Mouse (Mus musculus) heart, embryonic 14.5 days (tissue): ENCODE results near the gene Bik. TPM values are rescaled to one million over a fixed set of nuclear protein-coding genes. Genes with fewer than 3 reads are reported as not detected.

Experiments
- ATAC-seq: fragments of 200-750 bp; cut with Nextera tagmentation; 2 replicates; pipeline ENCODE4 v1.8.0; 2017; ENCODE audit warnings: low read depth, moderate TSS enrichment; ENCODE audit not compliant: insufficient number of reproducible peaks, insufficient read depth, low FRiP score
- H3K27ac ChIP-seq, 2 experiments: fragments of 200-500 bp in 1 of 2; fragments of 300-500 bp in 1 of 2; sonication (generic) in 1 of 2; replicated peaks in 1 of 2; 2 replicates each; pipeline ENCODE4 v1.5.1; 2012 to 2014; ENCODE audit warnings: low read depth in 2 of 2, low read length in 2 of 2, control low read depth in 1 of 2, mild to moderate bottlenecking in 1 of 2, mixed read lengths in 1 of 2; ENCODE audit not compliant: control insufficient read depth in 1 of 2, insufficient read depth in 1 of 2
- H3K27me3 ChIP-seq: fragments of 300-500 bp; sonication (generic); 2 replicates; pipeline ENCODE4 v1.6.1; 2014; ENCODE audit warnings: mild to moderate bottlenecking, low read length, control low read depth; ENCODE audit not compliant: control insufficient read depth, insufficient read depth
- H3K36me3 ChIP-seq: fragments of 300-500 bp; sonication (generic); 2 replicates; pipeline ENCODE4 v1.6.1; 2014; ENCODE audit warnings: mild to moderate bottlenecking, control low read depth, low read length, mixed read lengths; ENCODE audit not compliant: control insufficient read depth, insufficient read depth
- H3K4me1 ChIP-seq, 2 experiments: fragments of 200-500 bp in 1 of 2; fragments of 300-500 bp in 1 of 2; sonication (generic) in 1 of 2; 2 replicates each; pipeline ENCODE4 v1.6.1; 2012 to 2014; ENCODE audit warnings: low read length in 2 of 2, control low read depth in 1 of 2, mixed read lengths in 1 of 2; ENCODE audit not compliant: control insufficient read depth in 2 of 2, insufficient read depth in 2 of 2
- H3K4me2 ChIP-seq: fragments of 300-500 bp; sonication (generic); 2 replicates; pipeline ENCODE4 v1.6.1; 2014; ENCODE audit warnings: mild to moderate bottlenecking, low read length
- H3K4me3 ChIP-seq, 2 experiments: fragments of 200-500 bp in 1 of 2; fragments of 300-500 bp in 1 of 2; sonication (generic) in 1 of 2; 2 replicates each; pipeline ENCODE4 v1.5.1; 2012 to 2014; ENCODE audit warnings: low read length in 2 of 2, mild to moderate bottlenecking in 2 of 2, control low read depth in 1 of 2, low read depth in 1 of 2, moderate library complexity in 1 of 2; ENCODE audit not compliant: control insufficient read depth in 1 of 2, insufficient read depth in 1 of 2
- H3K9ac ChIP-seq: fragments of 300-500 bp; sonication (generic); 2 replicates; pipeline ENCODE4 v1.6.1; 2014; ENCODE audit warnings: mild to moderate bottlenecking, low read length
- H3K9me3 ChIP-seq: fragments of 300-500 bp; sonication (generic); 2 replicates; pipeline ENCODE4 v1.6.1; 2016; ENCODE audit warnings: low read length, control low read depth; ENCODE audit not compliant: control insufficient read depth
- WGBS: fragments of 180-500 bp; shearing (Covaris S2); extraction: QIAGEN DNeasy Blood & Tissue Kit; methylation state at CpG from one replicate; pipeline ENCODE4 v1.1.7; 2014; 5-methylcytosine and 5-hydroxymethylcytosine counted together
- polyA plus RNA-seq: library from polyadenylated mRNA; unstranded; fragments of >200 nt; fragmentation: Nextera tagmentation; extraction: Ambion mirVana; gene quantifications from 2 replicates; pipeline ENCODE4 v1.2.1, GENCODE M21; 2014

Gene Bik
- polyA plus RNA-seq, 1 experiment from 2014 or later, result 37.2 TPM

- Histone ChIP-seq H3K27ac (no peak overlapping the region), H3K4me1 (no peaks in the 10 kb centered on the region), H3K4me2 (no peak overlapping the region), H3K9ac (no peak overlapping the region), H3K4me3 (no peak overlapping the region), H3K36me3 (peaks cover 43% of the 10 kb centered on the region), H3K9me3 (no peaks in the 10 kb centered on the region), H3K27me3 (no peaks in the 10 kb centered on the region)
- no peak for ATAC-seq
- 80% methylated on average over 5 of the region's 5 CpGs for WGBS
These were observed 45.0 kb downstream of the Bik start for GRCm38 (mm10) chr15:83571636-83572035.

GRCm38 (mm10) chr15:83572132-83572531 lies 45.5 kb downstream of the Bik start:
- Histone ChIP-seq H3K27ac (no peak overlapping the region), H3K4me2 (no peak overlapping the region), H3K36me3 (peaks cover 48% of the 10 kb centered on the region), H3K27me3 (no peaks in the 10 kb centered on the region), H3K4me1 (no peaks in the 10 kb centered on the region), H3K4me3 (no peak overlapping the region), H3K9me3 (no peaks in the 10 kb centered on the region), H3K9ac (no peak overlapping the region)
- no peak for ATAC-seq
- 79% methylated on average over 4 of the region's 4 CpGs for WGBS

- Histone ChIP-seq H3K9ac (no peak overlapping the region), H3K9me3 (no peaks in the 10 kb centered on the region), H3K4me1 (no peaks in the 10 kb centered on the region), H3K4me3 (no peak overlapping the region), H3K27me3 (no peaks in the 10 kb centered on the region), H3K4me2 (no peak overlapping the region), H3K27ac (no peak overlapping the region), H3K36me3 (peaks cover 62% of the 10 kb centered on the region)
- ATAC-seq, result no peak
- 91% methylated on average over 12 of the region's 12 CpGs for WGBS
These were observed 46.9 kb downstream of the Bik start for GRCm38 (mm10) chr15:83573606-83574005.

GRCm38 (mm10) chr15:83574731-83575351 lies 48.2 kb downstream of the Bik start:
- H3K9me3 ChIP-seq, result no peaks in the 10 kb centered on the region
- no peaks in the 10 kb centered on the region for H3K27me3 ChIP-seq
- no peak for ATAC-seq
- H3K9ac ChIP-seq, result no peak overlapping the region
- H3K4me2 ChIP-seq, result no peak overlapping the region
- WGBS, result 74% methylated on average over 6 of the region's 6 CpGs
- no peak overlapping the region for H3K4me3 ChIP-seq
- H3K27ac ChIP-seq, result no peak overlapping the region
- H3K4me1 ChIP-seq, result no peaks in the 10 kb centered on the region
- H3K36me3 ChIP-seq, result peaks cover 74% of the 10 kb centered on the region

GRCm38 (mm10) chr15:83575543-83575942 lies 48.9 kb downstream of the Bik start:
- H3K4me3 ChIP-seq, result no peak overlapping the region
- H3K4me2 ChIP-seq, result no peak overlapping the region
- H3K9me3 ChIP-seq, result no peaks in the 10 kb centered on the region
- no peaks in the 10 kb centered on the region for H3K4me1 ChIP-seq
- H3K36me3 ChIP-seq, result peaks cover 81% of the 10 kb centered on the region
- no peaks in the 10 kb centered on the region for H3K27me3 ChIP-seq
- 93% methylated on average over 8 of the region's 8 CpGs for WGBS
- no peak overlapping the region for H3K9ac ChIP-seq
- ATAC-seq, result no peak
- H3K27ac ChIP-seq, result no peak overlapping the region

GRCm38 (mm10) chr15:83576651-83577050 lies 50.0 kb downstream of the Bik start:
- WGBS, result 86% methylated on average over 9 of the region's 9 CpGs
- H3K4me2 ChIP-seq, result no peak overlapping the region
- H3K36me3 ChIP-seq, result peaks cover 87% of the 10 kb centered on the region
- no peaks in the 10 kb centered on the region for H3K4me1 ChIP-seq
- no peaks in the 10 kb centered on the region for H3K27me3 ChIP-seq
- ATAC-seq, result no peak
- no peak overlapping the region for H3K4me3 ChIP-seq
- H3K9me3 ChIP-seq, result no peaks in the 10 kb centered on the region
- H3K27ac ChIP-seq, result no peak overlapping the region
- H3K9ac ChIP-seq, result no peak overlapping the region

- H3K27me3 ChIP-seq, result no peaks in the 10 kb centered on the region
- no peak overlapping the region for H3K4me3 ChIP-seq
- H3K27ac ChIP-seq, result no peak overlapping the region
- no peak for ATAC-seq
- H3K4me2 ChIP-seq, result no peak overlapping the region
- peaks cover 89% of the 10 kb centered on the region for H3K36me3 ChIP-seq
- H3K9ac ChIP-seq, result no peak overlapping the region
- WGBS, result 85% methylated on average over 4 of the region's 4 CpGs
- H3K4me1 ChIP-seq, result no peaks in the 10 kb centered on the region
- H3K9me3 ChIP-seq, result peaks cover 8% of the 10 kb centered on the region
These were observed 56.3 kb downstream of the Bik start for GRCm38 (mm10) chr15:83582931-83583330.
